Mouse (Mus musculus) liver, postnatal 0 days (tissue): ENCODE data around the gene Col6a5. TPM values are rescaled to one million over a fixed set of nuclear protein-coding genes. Genes with fewer than 3 reads are reported as not detected.
A peak's percentile ranks its signal among the peaks of the same experiment; 100 is the strongest.
"Not testable (repeated sequence)": the region's sequence is repeated elsewhere in the genome, so short reads cannot be mapped to it uniquely, and the experiment has no call there.

Experiments used
- ATAC-seq: fragments of 200-750 bp; cut with Nextera tagmentation; 2 replicates; pipeline ENCODE4 v1.8.0; 2017; ENCODE audit warnings: mild to moderate bottlenecking, moderate library complexity
- DNase-seq: peaks from one replicate; pipeline ENCODE4 v3.0.0-alpha.2; 2016
- H3K27ac ChIP-seq: fragments of 300-500 bp; sonication (generic); 2 replicates; pipeline ENCODE4 v1.5.1; 2014; ENCODE audit warnings: antibody characterized with exemption, moderate library complexity, mild to moderate bottlenecking, low read depth
- H3K27me3 ChIP-seq: fragments of 300-500 bp; sonication (generic); 2 replicates; pipeline ENCODE4 v1.6.1; 2014; ENCODE audit warnings: low read length, control low read depth, mixed read lengths; ENCODE audit not compliant: insufficient read depth
- H3K36me3 ChIP-seq: fragments of 300-500 bp; sonication (generic); replicated peaks from 2 replicates; pipeline ENCODE4 v1.6.1; 2014; ENCODE audit warnings: mild to moderate bottlenecking, control low read depth, low read length, moderate library complexity, mixed read lengths; ENCODE audit not compliant: insufficient read depth
- H3K4me1 ChIP-seq: fragments of 300-500 bp; sonication (generic); 2 replicates; pipeline ENCODE4 v1.6.1; 2014; ENCODE audit warnings: antibody characterized with exemption, mild to moderate bottlenecking, control low read depth; ENCODE audit not compliant: insufficient read depth
- H3K4me2 ChIP-seq: fragments of 300-500 bp; sonication (generic); 2 replicates; pipeline ENCODE4 v1.6.1; 2014; ENCODE audit warnings: low read depth, mild to moderate bottlenecking, low read length, moderate library complexity, mixed read lengths
- H3K4me3 ChIP-seq: fragments of 300-500 bp; sonication (generic); 2 replicates; pipeline ENCODE4 v1.5.1; 2014; ENCODE audit warnings: low read depth, low read length
- H3K9ac ChIP-seq: fragments of 300-500 bp; sonication (generic); replicated peaks from 2 replicates; pipeline ENCODE4 v1.6.1; 2014; ENCODE audit warnings: mild to moderate bottlenecking, moderate library complexity
- H3K9me3 ChIP-seq: fragments of 300-500 bp; sonication (generic); 2 replicates; pipeline ENCODE4 v1.6.1; 2016; ENCODE audit warnings: mild to moderate bottlenecking, control low read depth, low read length, mixed read lengths
- CTCF ChIP-seq: sonication (generic); IDR thresholded peaks from 2 replicates; pipeline ENCODE4 v1.5.1; 2016; ENCODE audit warnings: antibody characterized with exemption, low read depth
- EP300 ChIP-seq: IDR thresholded peaks from 2 replicates; pipeline ENCODE4 v1.6.1; 2016; ENCODE audit warnings: antibody characterized with exemption, low read depth, mild to moderate bottlenecking
- WGBS: fragments of 180-500 bp; shearing (Covaris S2); extraction: QIAGEN DNeasy Blood & Tissue Kit; methylation state at CpG from one replicate; pipeline ENCODE4 v1.1.7; 2014; ENCODE audit not compliant: insufficient replicate concordance; 5-methylcytosine and 5-hydroxymethylcytosine counted together
- polyA plus RNA-seq: library from polyadenylated mRNA; unstranded; fragments of >200 nt; fragmentation: Nextera tagmentation; extraction: Ambion mirVana; gene quantifications from 2 replicates; pipeline ENCODE4 v1.2.1, GENCODE M21; 2015

Col6a5 gene
- polyA plus RNA-seq, 1 experiment from 2014 or later: not detected

- Histone ChIP-seq H3K27ac (no peak overlapping the region), H3K4me3 (no peak overlapping the region), H3K9ac (no peak overlapping the region), H3K27me3 (no peaks in the 10 kb centered on the region), H3K9me3 (no peaks in the 10 kb centered on the region), H3K4me2 (no peak overlapping the region), H3K36me3 (no peaks in the 10 kb centered on the region), H3K4me1 (no peaks in the 10 kb centered on the region)
- TF ChIP-seq CTCF: peak; percentile 83
- no peak for TF ChIP-seq EP300
- 10% methylated on average over 6 of the region's 6 CpGs for WGBS
- DNase-seq (peak; percentile 62), ATAC-seq (0 out of 2 replicates have a peak, but pooled peaks have one; percentile 29)
These were observed 102.7 kb downstream of the Col6a5 start for GRCm38 (mm10) chr9:105857773-105858172.

GRCm38 (mm10) chr9:105852778-105853065 lies 107.7 kb downstream of the Col6a5 start:
- no peak overlapping the region for H3K4me2 ChIP-seq
- TF ChIP-seq CTCF (no peak), EP300 (no peak)
- H3K27me3 ChIP-seq: no peaks in the 10 kb centered on the region
- no peak overlapping the region for H3K27ac ChIP-seq
- H3K4me3 ChIP-seq: no peak overlapping the region
- H3K9me3 ChIP-seq: no peaks in the 10 kb centered on the region
- H3K4me1 ChIP-seq: no peaks in the 10 kb centered on the region
- no peaks in the 10 kb centered on the region for H3K36me3 ChIP-seq
- WGBS: 64% methylated on average over 1 of the region's 1 CpGs
- H3K9ac ChIP-seq: no peak overlapping the region
- DNase-seq: no peak
- no peak for ATAC-seq

GRCm38 (mm10) chr9:105852015-105852777 lies 108.2 kb downstream of the Col6a5 start:
- no peak for TF ChIP-seq CTCF
- TF ChIP-seq EP300: no peak
- Histone ChIP-seq H3K36me3 (no peaks in the 10 kb centered on the region), H3K4me1 (no peaks in the 10 kb centered on the region), H3K27me3 (no peaks in the 10 kb centered on the region), H3K9me3 (no peaks in the 10 kb centered on the region), H3K4me3 (no peak overlapping the region), H3K4me2 (no peak overlapping the region), H3K27ac (no peak overlapping the region), H3K9ac (no peak overlapping the region)
- no peak for ATAC-seq
- no peak for DNase-seq
- WGBS: 61% methylated on average over 14 of the region's 14 CpGs

GRCm38 (mm10) chr9:105851011-105851410 lies 109.4 kb downstream of the Col6a5 start:
- TF ChIP-seq CTCF: no peak
- TF ChIP-seq EP300: no peak
- H3K4me1 ChIP-seq: no peaks in the 10 kb centered on the region
- no peak overlapping the region for H3K9ac ChIP-seq
- DNase-seq (no peak), ATAC-seq (no peak)
- H3K4me3 ChIP-seq: no peak overlapping the region
- no peak overlapping the region for H3K4me2 ChIP-seq
- WGBS: 73% methylated on average over 3 of the region's 3 CpGs
- no peak overlapping the region for H3K27ac ChIP-seq
- H3K36me3 ChIP-seq: no peaks in the 10 kb centered on the region
- no peaks in the 10 kb centered on the region for H3K9me3 ChIP-seq
- H3K27me3 ChIP-seq: no peaks in the 10 kb centered on the region

- Histone ChIP-seq H3K9ac (no peak overlapping the region), H3K4me1 (no peaks in the 10 kb centered on the region), H3K27ac (no peak overlapping the region), H3K27me3 (no peaks in the 10 kb centered on the region), H3K36me3 (no peaks in the 10 kb centered on the region), H3K4me2 (no peak overlapping the region), H3K9me3 (no peaks in the 10 kb centered on the region), H3K4me3 (no peak overlapping the region)
- ATAC-seq: no peak
- no peak for TF ChIP-seq EP300
- 60% methylated on average over 4 of the region's 4 CpGs for WGBS
- no peak for DNase-seq
These were observed 112.0 kb downstream of the Col6a5 start for GRCm38 (mm10) chr9:105848396-105848795.

- Histone ChIP-seq H3K9me3 (no peaks in the 10 kb centered on the region), H3K36me3 (no peaks in the 10 kb centered on the region), H3K27me3 (no peaks in the 10 kb centered on the region), H3K4me2 (no peak overlapping the region), H3K4me3 (no peak overlapping the region), H3K4me1 (no peaks in the 10 kb centered on the region), H3K27ac (no peak overlapping the region), H3K9ac (no peak overlapping the region)
- 75% methylated on average over 5 of the region's 5 CpGs for WGBS
- no peak for DNase-seq
- TF ChIP-seq CTCF (no peak), EP300 (no peak)
- no peak for ATAC-seq
These were observed 113.2 kb downstream of the Col6a5 start for GRCm38 (mm10) chr9:105847261-105847660.

- DNase-seq, H3K9me3 ChIP-seq, H3K27me3 ChIP-seq, H3K9ac ChIP-seq, H3K36me3 ChIP-seq, H3K4me2 ChIP-seq, H3K27ac ChIP-seq, ATAC-seq, H3K4me1 ChIP-seq, H3K4me3 ChIP-seq: not testable (repeated sequence)
- WGBS: 37% methylated on average over 5 of the region's 5 CpGs
These were observed 119.1 kb downstream of the Col6a5 start for GRCm38 (mm10) chr9:105841386-105841785.
